Mouse (Mus musculus) intestine, embryonic 14.5 days (tissue): ENCODE results near the gene Gcsam. TPM values are rescaled to one million over a fixed set of nuclear protein-coding genes. Genes with fewer than 3 reads are reported as not detected.

Source experiments
- ATAC-seq: fragments of 200-750 bp; cut with Nextera tagmentation; replicated peaks from 2 replicates; pipeline ENCODE4 v1.8.0; 2017; ENCODE audit warnings: low read depth, moderate number of reproducible peaks, moderate TSS enrichment, moderate library complexity; ENCODE audit not compliant: low FRiP score, low TSS enrichment
- DNase-seq: peaks from one replicate; pipeline ENCODE4 v3.0.0-alpha.2; 2018; ENCODE audit warnings: low spot score
- H3K27ac ChIP-seq: fragments of 300-500 bp; sonication (generic); 2 replicates; pipeline ENCODE4 v1.5.1; 2014; ENCODE audit warnings: low read depth, mild to moderate bottlenecking, control low read depth
- H3K27me3 ChIP-seq: fragments of 300-500 bp; sonication (generic); replicated peaks from 2 replicates; pipeline ENCODE4 v1.6.1; 2014; ENCODE audit warnings: low read length, control low read depth; ENCODE audit not compliant: control insufficient read depth, insufficient read depth
- H3K36me3 ChIP-seq: fragments of 300-500 bp; sonication (generic); 2 replicates; pipeline ENCODE4 v1.6.1; 2014; ENCODE audit warnings: low read length, control low read depth; ENCODE audit not compliant: control insufficient read depth, insufficient read depth
- H3K4me1 ChIP-seq: fragments of 300-500 bp; sonication (generic); replicated peaks from 2 replicates; pipeline ENCODE4 v1.6.1; 2014; ENCODE audit warnings: low read length, control low read depth, mixed read lengths; ENCODE audit not compliant: control insufficient read depth, insufficient read depth
- H3K4me2 ChIP-seq: fragments of 300-500 bp; sonication (generic); 2 replicates; pipeline ENCODE4 v1.6.1; 2014; ENCODE audit warnings: low read length
- H3K4me3 ChIP-seq: fragments of 300-500 bp; sonication (generic); 2 replicates; pipeline ENCODE4 v1.5.1; 2014; ENCODE audit warnings: low read depth, low read length, control low read depth, mixed read lengths
- H3K9ac ChIP-seq: fragments of 300-500 bp; sonication (generic); 2 replicates; pipeline ENCODE4 v1.6.1; 2014; ENCODE audit warnings: mild to moderate bottlenecking, low read length
- H3K9me3 ChIP-seq: fragments of 300-500 bp; sonication (generic); 2 replicates; pipeline ENCODE4 v1.6.1; 2016; ENCODE audit warnings: low read length, control low read depth; ENCODE audit not compliant: control insufficient read depth
- WGBS: fragments of 180-500 bp; shearing (Covaris S2); extraction: QIAGEN DNeasy Blood & Tissue Kit; methylation state at CpG from one replicate; pipeline ENCODE4 v1.1.7; 2014; 5-methylcytosine and 5-hydroxymethylcytosine counted together
- polyA plus RNA-seq: library from polyadenylated mRNA; unstranded; fragments of >200 nt; fragmentation: Nextera tagmentation; extraction: Ambion mirVana; gene quantifications from 2 replicates; pipeline ENCODE4 v1.2.1, GENCODE M21; 2014

Gene Gcsam
- polyA plus RNA-seq, 1 experiment from 2014 or later = 0.09 TPM

DNA sequence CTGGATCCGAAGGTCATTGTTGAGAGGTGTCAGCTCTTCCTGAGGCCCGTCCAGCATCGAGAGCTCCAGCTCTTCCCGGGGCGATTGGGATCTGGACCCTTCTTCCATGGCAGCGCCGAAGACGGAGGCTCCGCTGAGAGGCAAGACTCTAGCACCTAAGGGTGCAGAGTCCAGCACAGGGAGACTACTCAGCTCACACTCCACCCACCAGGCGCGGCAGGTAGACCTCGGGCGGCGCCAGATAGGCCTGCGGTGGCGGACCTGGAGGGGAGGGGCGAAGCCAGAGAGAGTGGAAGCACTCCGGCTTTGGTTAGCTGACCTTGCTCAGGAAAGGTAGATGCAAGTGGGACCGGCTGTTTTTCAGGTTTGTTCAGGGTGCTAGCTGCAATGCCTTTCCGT, 43.8 kb downstream of the Gcsam start, which contains the start of gene BC016579:
BC016579 (minus strand) TSS at position 135 of the 399 bp plus-strand sequence.
- no peak within 1 kb of the TSS for H3K27ac ChIP-seq
- peak within 1 kb of the TSS; percentile 29 for H3K4me3 ChIP-seq
- H3K36me3 ChIP-seq = no peaks in the 10 kb centered on the region
- H3K9ac ChIP-seq = peak within 1 kb of the TSS; percentile 14
- 7% methylated on average over 20 of the region's 20 CpGs for WGBS
- DNase-seq (peak; percentile 75), ATAC-seq (peak; percentile 90)
- no peaks in the 10 kb centered on the region; the same call in 1 of the 2 replicates for H3K4me1 ChIP-seq
- H3K4me2 ChIP-seq = peak within 1 kb of the TSS; percentile 58
- no peaks in the 10 kb centered on the region for H3K9me3 ChIP-seq
- no peaks in the 10 kb centered on the region for H3K27me3 ChIP-seq

DNA sequence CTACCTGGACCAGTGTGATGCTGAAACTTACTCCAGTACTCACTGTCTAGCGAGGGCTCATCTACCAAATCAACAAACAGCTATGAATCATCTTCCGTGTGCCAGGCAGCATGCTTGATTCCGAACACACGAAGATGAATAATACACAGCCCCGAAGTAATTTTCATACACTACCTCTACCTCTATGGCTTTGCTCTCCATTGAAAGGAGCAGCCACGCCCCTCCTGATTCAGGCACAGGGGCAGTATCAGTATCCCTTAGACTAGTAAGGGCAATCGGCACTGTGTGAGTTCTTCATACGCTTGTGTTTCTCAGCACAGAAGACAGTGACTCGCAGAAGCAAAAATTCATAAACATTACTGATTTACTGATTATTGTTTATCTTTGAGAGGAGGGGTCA, 44.3 kb downstream of the Gcsam start:
- 0 out of 2 replicates have a peak, but pooled peaks have one; percentile 5 for ATAC-seq
- DNase-seq = no peak
- no peak overlapping the region for H3K4me3 ChIP-seq
- H3K4me2 ChIP-seq = peak overlapping the region; percentile 58; the same call in 1 of the 2 replicates
- H3K9ac ChIP-seq = no peak overlapping the region
- no peaks in the 10 kb centered on the region; the same call in 1 of the 2 replicates for H3K4me1 ChIP-seq
- 63% methylated on average over 9 of the region's 9 CpGs for WGBS
- no peak overlapping the region for H3K27ac ChIP-seq
- no peaks in the 10 kb centered on the region for H3K27me3 ChIP-seq
- no peaks in the 10 kb centered on the region for H3K9me3 ChIP-seq
- no peaks in the 10 kb centered on the region for H3K36me3 ChIP-seq

DNA sequence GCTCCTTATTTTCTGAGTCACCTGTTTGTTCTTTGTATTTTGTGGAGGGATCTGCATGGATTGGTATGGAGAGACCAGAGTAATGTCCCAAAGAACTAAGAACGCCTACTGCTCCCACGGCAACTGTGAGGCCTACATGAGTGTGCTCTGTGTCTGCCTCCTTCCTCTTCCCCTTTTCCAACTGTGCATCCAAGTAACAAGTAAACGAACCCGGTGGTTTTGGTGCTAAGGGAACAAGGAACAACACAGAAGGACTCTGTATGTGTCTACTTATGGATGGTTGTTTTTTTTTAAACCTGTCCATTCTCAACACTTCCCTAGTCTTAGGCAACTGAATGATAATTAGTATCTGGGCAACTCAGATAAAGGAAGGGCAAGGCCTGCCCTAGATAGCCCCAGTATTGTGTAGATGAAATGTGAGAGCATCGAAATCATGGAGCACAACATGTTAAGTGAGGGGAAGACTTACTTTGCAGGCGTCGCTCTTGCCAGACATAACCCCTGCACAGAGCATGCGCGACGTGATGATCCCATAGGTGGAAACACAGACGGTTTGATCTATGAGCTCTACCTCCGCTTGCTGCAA, 47.5 kb downstream of the Gcsam start:
- H3K27ac ChIP-seq = no peak overlapping the region
- no peak overlapping the region for H3K9ac ChIP-seq
- H3K27me3 ChIP-seq = no peaks in the 10 kb centered on the region
- DNase-seq (no peak), ATAC-seq (no peak)
- no peaks in the 10 kb centered on the region for H3K9me3 ChIP-seq
- WGBS = 90% methylated on average over 12 of the region's 12 CpGs
- no peak overlapping the region for H3K4me3 ChIP-seq
- no peaks in the 10 kb centered on the region for H3K36me3 ChIP-seq
- H3K4me1 ChIP-seq = no peaks in the 10 kb centered on the region; the same call in 1 of the 2 replicates
- no peak overlapping the region for H3K4me2 ChIP-seq

DNA sequence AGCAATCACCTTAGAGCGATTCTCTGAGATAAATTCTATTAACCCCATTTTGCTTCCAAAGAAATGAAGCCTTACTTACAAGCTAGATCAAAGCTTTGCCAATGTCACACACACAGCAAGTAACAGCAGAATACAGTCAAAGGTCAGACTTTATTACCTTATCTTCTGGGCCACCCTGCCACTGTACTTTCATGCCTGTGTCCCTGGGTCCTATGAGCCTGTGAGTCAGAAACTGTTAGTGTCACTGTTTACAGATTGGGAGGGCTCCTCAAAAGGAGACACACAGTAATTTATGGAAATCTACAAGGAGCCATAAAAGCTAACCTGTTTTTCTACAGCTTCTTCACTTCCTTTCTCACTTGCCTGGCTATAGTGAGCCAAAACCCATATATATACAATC, 48.1 kb downstream of the Gcsam start:
- Histone ChIP-seq H3K4me1 (no peaks in the 10 kb centered on the region; the same call in 1 of the 2 replicates), H3K9ac (no peak overlapping the region), H3K36me3 (no peaks in the 10 kb centered on the region), H3K27ac (no peak overlapping the region), H3K4me3 (no peak overlapping the region), H3K27me3 (no peaks in the 10 kb centered on the region), H3K4me2 (no peak overlapping the region), H3K9me3 (no peaks in the 10 kb centered on the region)
- WGBS = 65% methylated on average over 1 of the region's 1 CpGs
- ATAC-seq (no peak), DNase-seq (no peak)

DNA sequence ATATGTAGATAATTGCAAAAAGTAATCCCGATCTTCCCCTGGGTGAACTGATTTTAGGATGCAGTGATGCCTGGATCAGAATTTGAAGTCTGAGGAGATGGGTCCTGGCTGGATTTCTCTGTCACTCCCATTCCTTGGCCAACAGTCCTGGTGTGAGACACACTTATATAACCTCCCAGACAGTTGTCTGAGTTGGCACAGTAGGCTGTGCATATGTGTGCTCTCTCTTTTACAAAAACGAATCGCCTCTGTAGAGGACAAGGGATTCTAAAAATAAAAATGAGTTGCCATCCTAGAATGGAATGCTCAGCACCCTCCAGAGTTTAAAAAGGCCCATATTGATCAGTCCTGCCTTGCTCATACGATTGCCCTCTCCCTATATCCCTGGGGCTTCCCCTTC, 49.4 kb downstream of the Gcsam start:
- Histone ChIP-seq H3K4me3 (no peak overlapping the region), H3K27ac (no peak overlapping the region), H3K27me3 (no peaks in the 10 kb centered on the region), H3K4me1 (no peaks in the 10 kb centered on the region), H3K4me2 (no peak overlapping the region), H3K9me3 (no peaks in the 10 kb centered on the region), H3K36me3 (no peaks in the 10 kb centered on the region), H3K9ac (no peak overlapping the region)
- ATAC-seq (no peak), DNase-seq (no peak)
- 86% methylated on average over 4 of the region's 4 CpGs for WGBS

DNA sequence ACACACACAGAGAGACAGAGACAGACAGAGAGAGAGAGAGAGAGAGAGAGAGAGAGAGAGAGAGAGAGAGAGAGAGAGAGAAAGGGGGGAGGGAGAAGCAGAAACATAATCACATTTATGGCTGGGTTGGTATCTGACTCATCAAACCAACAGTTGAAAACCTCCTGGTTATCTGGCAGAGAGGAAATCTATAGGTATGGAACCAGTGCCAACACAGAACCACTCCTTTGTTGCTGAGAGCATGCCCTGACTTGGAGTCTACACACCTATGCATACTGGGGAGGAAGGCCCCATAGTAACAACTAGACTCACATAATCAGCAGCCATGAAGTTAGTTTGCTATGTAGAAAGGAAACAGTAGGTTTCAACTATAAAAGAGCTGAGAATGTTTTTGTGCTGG, 52.2 kb downstream of the Gcsam start:
- Histone ChIP-seq H3K9ac (no peak overlapping the region), H3K4me3 (no peak overlapping the region), H3K4me2 (no peak overlapping the region), H3K27me3 (no peaks in the 10 kb centered on the region), H3K9me3 (no peaks in the 10 kb centered on the region), H3K27ac (no peak overlapping the region), H3K36me3 (no peaks in the 10 kb centered on the region), H3K4me1 (no peaks in the 10 kb centered on the region)
- ATAC-seq (no peak), DNase-seq (no peak)

DNA sequence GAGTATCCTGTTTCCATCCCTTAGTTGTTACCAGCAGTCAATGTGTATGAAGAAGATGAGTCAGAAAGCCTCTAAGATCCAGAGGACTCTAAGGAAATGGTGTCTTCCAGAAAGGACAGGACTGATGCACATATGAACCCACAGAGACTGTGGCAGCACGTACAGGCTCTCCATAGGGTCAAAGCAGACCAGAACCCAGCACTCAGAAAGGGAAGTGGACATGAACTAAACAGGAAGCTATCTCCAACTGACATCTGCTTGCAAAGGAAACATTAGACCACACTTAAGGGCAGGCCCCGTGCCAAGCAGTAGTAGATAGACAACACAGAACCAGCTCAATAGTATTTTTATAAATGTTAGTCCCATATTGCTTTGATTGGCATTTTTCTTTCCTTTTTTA, 56.0 kb downstream of the Gcsam start:
- 69% methylated on average over 2 of the region's 2 CpGs for WGBS
- no peaks in the 10 kb centered on the region for H3K4me1 ChIP-seq
- H3K27ac ChIP-seq = no peak overlapping the region
- no peak overlapping the region for H3K4me2 ChIP-seq
- DNase-seq (no peak), ATAC-seq (no peak)
- no peak overlapping the region for H3K9ac ChIP-seq
- no peaks in the 10 kb centered on the region for H3K36me3 ChIP-seq
- no peaks in the 10 kb centered on the region for H3K9me3 ChIP-seq
- H3K27me3 ChIP-seq = no peaks in the 10 kb centered on the region
- no peak overlapping the region for H3K4me3 ChIP-seq

DNA sequence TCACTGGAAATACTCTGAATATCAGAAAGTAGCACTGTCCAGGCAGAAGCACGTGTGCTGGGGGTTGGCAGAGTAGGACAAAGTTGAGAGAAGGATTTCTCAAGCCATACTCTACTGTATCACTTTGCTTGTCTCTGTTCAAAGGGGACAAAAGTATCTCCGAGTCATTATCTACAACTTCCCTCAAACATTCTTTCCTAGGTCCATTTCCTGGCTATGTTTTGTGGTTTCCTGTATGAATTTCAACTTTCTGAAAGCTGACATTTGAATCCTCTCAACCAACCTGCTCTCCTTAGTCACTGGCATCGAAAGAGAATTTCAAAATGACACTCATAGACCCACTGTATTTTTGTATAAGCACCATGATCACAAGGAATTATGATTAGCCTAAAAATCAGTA, 58.0 kb downstream of the Gcsam start:
- Histone ChIP-seq H3K9me3 (no peaks in the 10 kb centered on the region), H3K4me1 (no peaks in the 10 kb centered on the region), H3K27me3 (no peaks in the 10 kb centered on the region), H3K9ac (no peak overlapping the region), H3K36me3 (no peaks in the 10 kb centered on the region), H3K27ac (no peak overlapping the region), H3K4me3 (no peak overlapping the region), H3K4me2 (no peak overlapping the region)
- 66% methylated on average over 3 of the region's 3 CpGs for WGBS
- no peak for ATAC-seq
- DNase-seq = no peak

DNA sequence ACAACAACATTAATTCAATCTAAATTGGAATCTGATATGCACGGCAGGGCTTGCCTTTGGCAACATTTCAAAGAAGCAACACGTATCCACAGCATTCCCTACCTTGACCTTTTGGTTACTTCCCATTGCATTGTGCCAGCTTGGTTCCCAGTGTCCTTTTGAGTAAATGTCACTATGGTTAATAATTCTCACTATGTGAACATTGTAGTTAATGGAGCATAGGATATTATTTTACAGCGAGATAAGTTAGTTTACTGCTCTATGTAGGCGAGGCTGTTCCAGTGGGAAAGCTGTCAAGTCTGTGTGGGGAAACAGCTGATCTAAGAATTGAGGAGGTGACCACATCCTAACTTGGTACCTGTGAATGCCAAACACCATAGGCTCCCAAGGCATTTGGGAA, 59.8 kb downstream of the Gcsam start:
- H3K27ac ChIP-seq = no peak overlapping the region
- no peaks in the 10 kb centered on the region for H3K36me3 ChIP-seq
- no peak for ATAC-seq
- no peaks in the 10 kb centered on the region for H3K27me3 ChIP-seq
- H3K4me2 ChIP-seq = no peak overlapping the region
- WGBS = 71% methylated on average over 4 of the region's 4 CpGs
- H3K4me3 ChIP-seq = no peak overlapping the region
- H3K9ac ChIP-seq = no peak overlapping the region
- H3K9me3 ChIP-seq = no peaks in the 10 kb centered on the region
- H3K4me1 ChIP-seq = no peaks in the 10 kb centered on the region
- DNase-seq = no peak
